Mouse (Mus musculus): ENCODE measurements around the gene Trp53rka. TPM values are rescaled to one million over a fixed set of nuclear protein-coding genes. Genes with fewer than 3 reads are reported as not detected.
A peak's percentile ranks its signal among the peaks of the same experiment; 100 is the strongest.

The Trp53rka gene
- polyA plus RNA-seq, 1 experiment from 2014 or later: 19.4 TPM

GRCm38 (mm10) chr2:165509686-165510085 lies 16.6 kb upstream of the Trp53rka start:
- Histone ChIP-seq H3K4me1 (replicated peaks) (peaks cover 16% of the 10 kb centered on the region), H3K9ac (no peak overlapping the region), H3K36me3 (no peaks in the 10 kb centered on the region), H3K27me3 (0 out of 2 replicates have a peak, but pooled peaks cover 3% of the 10 kb centered on the region), H3K9me3 (replicated peaks) (no peaks in the 10 kb centered on the region), H3K4me2 (no peak overlapping the region), H3K4me3 (no peak overlapping the region), H3K27ac (no peak overlapping the region)
- WGBS: 52% methylated on average over 9 of the region's 9 CpGs
- ATAC-seq (replicated peaks; ENCODE audit: insufficient number of reproducible peaks, insufficient read depth, low FRiP score, low read depth): no peak

- H3K36me3 ChIP-seq: no peaks in the 10 kb centered on the region
- H3K9me3 ChIP-seq (replicated peaks): no peaks in the 10 kb centered on the region
- peak within 1 kb of the TSS; percentile 63 for H3K9ac ChIP-seq
- H3K4me2 ChIP-seq: peak within 1 kb of the TSS; percentile 80
- 3% methylated on average over 32 of the region's 32 CpGs for WGBS
- H3K27ac ChIP-seq: peak within 1 kb of the TSS; percentile 61
- peak; percentile 80 for ATAC-seq (replicated peaks; ENCODE audit: insufficient number of reproducible peaks, insufficient read depth, low FRiP score, low read depth)
- H3K27me3 ChIP-seq: no peaks in the 10 kb centered on the region
- peak within 1 kb of the TSS; percentile 60 for H3K4me3 ChIP-seq
- peaks cover 13% of the 10 kb centered on the region for H3K4me1 ChIP-seq (replicated peaks)
These were observed 10.4 kb upstream of the Trp53rka start, which contains the start of gene Slc2a10 for GRCm38 (mm10) chr2:165503259-165504203. Slc2a10 (plus strand) TSS chr2:165503787.

- Histone ChIP-seq H3K27me3 (no peaks in the 10 kb centered on the region), H3K27ac (no peak overlapping the region), H3K4me1 (replicated peaks) (peaks cover 8% of the 10 kb centered on the region), H3K36me3 (no peaks in the 10 kb centered on the region), H3K9me3 (replicated peaks) (no peaks in the 10 kb centered on the region), H3K4me3 (no peak overlapping the region), H3K4me2 (no peak overlapping the region), H3K9ac (no peak overlapping the region)
- no peak for ATAC-seq (replicated peaks; ENCODE audit: insufficient number of reproducible peaks, insufficient read depth, low FRiP score, low read depth)
- 53% methylated on average over 6 of the region's 6 CpGs for WGBS
These were observed 5.7 kb upstream of the Trp53rka start for GRCm38 (mm10) chr2:165498816-165499215.

GRCm38 (mm10) chr2:165497706-165498275 lies 4.7 kb upstream of the Trp53rka start:
- Histone ChIP-seq H3K27ac (no peak overlapping the region), H3K4me3 (no peak overlapping the region), H3K9ac (no peak overlapping the region), H3K27me3 (no peaks in the 10 kb centered on the region), H3K4me1 (replicated peaks) (peaks cover 4% of the 10 kb centered on the region), H3K4me2 (no peak overlapping the region), H3K36me3 (no peaks in the 10 kb centered on the region), H3K9me3 (replicated peaks) (no peaks in the 10 kb centered on the region)
- ATAC-seq (replicated peaks; ENCODE audit: insufficient number of reproducible peaks, insufficient read depth, low FRiP score, low read depth): no peak
- 58% methylated on average over 2 of the region's 2 CpGs for WGBS

GRCm38 (mm10) chr2:165496251-165496650 lies 3.1 kb upstream of the Trp53rka start:
- Histone ChIP-seq H3K4me3 (no peak overlapping the region), H3K36me3 (no peaks in the 10 kb centered on the region), H3K27ac (no peak overlapping the region), H3K4me2 (no peak overlapping the region), H3K27me3 (no peaks in the 10 kb centered on the region), H3K9me3 (replicated peaks) (no peaks in the 10 kb centered on the region), H3K9ac (no peak overlapping the region), H3K4me1 (replicated peaks) (peaks cover 13% of the 10 kb centered on the region)
- ATAC-seq (replicated peaks; ENCODE audit: insufficient number of reproducible peaks, insufficient read depth, low FRiP score, low read depth): no peak

- no peaks in the 10 kb centered on the region for H3K9me3 ChIP-seq (replicated peaks)
- H3K27ac ChIP-seq: no peak overlapping the region
- no peak overlapping the region for H3K4me3 ChIP-seq
- ATAC-seq (replicated peaks; ENCODE audit: insufficient number of reproducible peaks, insufficient read depth, low FRiP score, low read depth): no peak
- no peaks in the 10 kb centered on the region for H3K27me3 ChIP-seq
- peaks cover 11% of the 10 kb centered on the region for H3K36me3 ChIP-seq
- WGBS: 46% methylated on average over 2 of the region's 2 CpGs
- H3K4me1 ChIP-seq (replicated peaks): peaks cover 13% of the 10 kb centered on the region
- H3K4me2 ChIP-seq: no peak overlapping the region
- no peak overlapping the region for H3K9ac ChIP-seq
These were observed 1.4 kb upstream of the Trp53rka start for GRCm38 (mm10) chr2:165494495-165494894.

- Histone ChIP-seq H3K4me2 (peak overlapping the region; percentile 75), H3K36me3 (peaks cover 12% of the 10 kb centered on the region), H3K27ac (peak overlapping the region; percentile 83; the same call in 1 of the 2 replicates), H3K9ac (peak overlapping the region; percentile 83), H3K27me3 (no peaks in the 10 kb centered on the region), H3K9me3 (replicated peaks) (no peaks in the 10 kb centered on the region), H3K4me1 (replicated peaks) (peaks cover 13% of the 10 kb centered on the region), H3K4me3 (peak overlapping the region; percentile 83)
- WGBS: 27% methylated on average over 17 of the region's 17 CpGs
- no peak for ATAC-seq (replicated peaks; ENCODE audit: insufficient number of reproducible peaks, insufficient read depth, low FRiP score, low read depth)
These were observed 575 bp upstream of the Trp53rka start for GRCm38 (mm10) chr2:165493587-165494210.

GRCm38 (mm10) chr2:165486881-165487535 lies 6.1 kb downstream of the Trp53rka start:
- H3K36me3 ChIP-seq: peaks cover 15% of the 10 kb centered on the region
- H3K9me3 ChIP-seq (replicated peaks): no peaks in the 10 kb centered on the region
- H3K4me1 ChIP-seq (replicated peaks): peaks cover 14% of the 10 kb centered on the region
- H3K27me3 ChIP-seq: no peaks in the 10 kb centered on the region; the same call in none of the 2 replicates
- no peak overlapping the region for H3K27ac ChIP-seq
- ATAC-seq (replicated peaks; ENCODE audit: insufficient number of reproducible peaks, insufficient read depth, low FRiP score, low read depth): 0 out of 2 replicates have a peak, but pooled peaks have one; percentile 26
- WGBS: 16% methylated on average over 8 of the region's 8 CpGs
- H3K9ac ChIP-seq: no peak overlapping the region
- no peak overlapping the region for H3K4me3 ChIP-seq
- H3K4me2 ChIP-seq: no peak overlapping the region

- Histone ChIP-seq H3K4me1 (replicated peaks) (peaks cover 12% of the 10 kb centered on the region), H3K9me3 (replicated peaks) (no peaks in the 10 kb centered on the region), H3K4me3 (no peak overlapping the region), H3K27me3 (no peaks in the 10 kb centered on the region; the same call in none of the 2 replicates), H3K9ac (no peak overlapping the region), H3K36me3 (peaks cover 15% of the 10 kb centered on the region), H3K4me2 (no peak overlapping the region), H3K27ac (no peak overlapping the region)
- ATAC-seq (replicated peaks; ENCODE audit: insufficient number of reproducible peaks, insufficient read depth, low FRiP score, low read depth): no peak
- WGBS: 81% methylated on average over 5 of the region's 5 CpGs
These were observed 6.7 kb downstream of the Trp53rka start for GRCm38 (mm10) chr2:165486401-165486800.

GRCm38 (mm10) chr2:165485826-165486225 lies 7.3 kb downstream of the Trp53rka start:
- Histone ChIP-seq H3K9ac (no peak overlapping the region), H3K4me3 (no peak overlapping the region), H3K27me3 (peaks cover 2% of the 10 kb centered on the region), H3K9me3 (replicated peaks) (no peaks in the 10 kb centered on the region), H3K4me2 (no peak overlapping the region), H3K4me1 (replicated peaks) (peaks cover 12% of the 10 kb centered on the region), H3K36me3 (peaks cover 14% of the 10 kb centered on the region), H3K27ac (no peak overlapping the region)
- ATAC-seq (replicated peaks; ENCODE audit: insufficient number of reproducible peaks, insufficient read depth, low FRiP score, low read depth): no peak
- 60% methylated on average over 3 of the region's 3 CpGs for WGBS

GRCm38 (mm10) chr2:165484152-165484551 lies 9.0 kb downstream of the Trp53rka start:
- ATAC-seq (replicated peaks; ENCODE audit: insufficient number of reproducible peaks, insufficient read depth, low FRiP score, low read depth): no peak
- Histone ChIP-seq H3K4me2 (no peak overlapping the region), H3K4me3 (no peak overlapping the region), H3K4me1 (replicated peaks) (peaks cover 12% of the 10 kb centered on the region), H3K9me3 (replicated peaks) (no peaks in the 10 kb centered on the region), H3K27ac (no peak overlapping the region), H3K27me3 (peaks cover 2% of the 10 kb centered on the region), H3K9ac (no peak overlapping the region), H3K36me3 (peaks cover 3% of the 10 kb centered on the region; the same call in 1 of the 2 replicates)
- 41% methylated on average over 6 of the region's 6 CpGs for WGBS

Data from heart, embryonic 15.5 days (tissue).